Mouse (Mus musculus) CH12.LX (cell line): ENCODE data around the gene Adam12. TPM values are rescaled to one million over a fixed set of nuclear protein-coding genes. Genes with fewer than 3 reads are reported as not detected.

Source experiments
- DNase-seq: peaks from one replicate; pipeline ENCODE4 v3.0.0-alpha.2; 2013; ENCODE audit errors: extremely low read depth
- H3K27ac ChIP-seq: 2 replicates; pipeline ENCODE4 v1.5.1; 2012; ENCODE audit warnings: low read depth, mild to moderate bottlenecking, control low read depth, moderate library complexity; ENCODE audit not compliant: insufficient read depth
- H3K27me3 ChIP-seq: replicated peaks from 2 replicates; pipeline ENCODE3; 2012; ENCODE audit warnings: inconsistent platforms
- H3K36me3 ChIP-seq, 2 experiments: replicated peaks in 1 of 2; 2 replicates each; pipeline versions ENCODE3 to v1.6.1; 2012; ENCODE audit warnings: inconsistent platforms in 1 of 2, low read length in 1 of 2, mild to moderate bottlenecking in 1 of 2, mixed read lengths in 1 of 2, moderate library complexity in 1 of 2; ENCODE audit not compliant: control insufficient read depth in 1 of 2, insufficient read depth in 1 of 2
- H3K4me1 ChIP-seq, 2 experiments: 2 replicates each; pipeline ENCODE4 v1.6.1; 2012; ENCODE audit warnings: inconsistent platforms in 1 of 2, moderate library complexity in 1 of 2; ENCODE audit not compliant: insufficient read depth in 2 of 2, control insufficient read depth in 1 of 2
- H3K4me2 ChIP-seq: 2 replicates; pipeline ENCODE4 v1.6.1; 2012; ENCODE audit warnings: low read depth, mild to moderate bottlenecking, control low read depth; ENCODE audit not compliant: poor library complexity, insufficient read depth, severe bottlenecking
- H3K4me3 ChIP-seq, 3 experiments: fragments of 150-350 bp in 1 of 3; sonication (generic) in 1 of 3; replicated peaks in 1 of 3; 2 replicates each; pipeline versions ENCODE3 to v1.5.1; 2011 to 2012; ENCODE audit warnings: low read depth in 2 of 3, low read length in 2 of 3, mild to moderate bottlenecking in 2 of 3, moderate library complexity in 2 of 3, control low read depth in 1 of 3, improper control_type of control experiment in 1 of 3, inconsistent platforms in 1 of 3, mixed read lengths in 1 of 3; ENCODE audit not compliant: poor library complexity in 1 of 3
- H3K79me2 ChIP-seq: replicated peaks from 2 replicates; pipeline ENCODE4 v1.6.1; 2012; ENCODE audit warnings: mild to moderate bottlenecking, moderate library complexity; ENCODE audit not compliant: control insufficient read depth, poor library complexity, insufficient read depth, severe bottlenecking; ENCODE audit errors: extremely low read depth
- H3K9ac ChIP-seq: 2 replicates; pipeline ENCODE4 v1.6.1; 2012; ENCODE audit warnings: low read depth, mild to moderate bottlenecking, control low read depth, moderate library complexity; ENCODE audit not compliant: insufficient read depth
- H3K9me3 ChIP-seq: replicated peaks from 2 replicates; pipeline ENCODE3; 2012; ENCODE audit warnings: low read length, inconsistent platforms, mixed read lengths
- BHLHE40 ChIP-seq: IDR thresholded peaks from 2 replicates; pipeline ENCODE4 v1.6.1; 2011; ENCODE audit warnings: mild to moderate bottlenecking, low read depth, low read length, improper control_type of control experiment
- CHD1 ChIP-seq: IDR thresholded peaks from 2 replicates; pipeline ENCODE4 v1.6.1; 2012; ENCODE audit warnings: low read depth, low read length, improper control_type of control experiment, inconsistent platforms
- CTCF ChIP-seq, 2 experiments: IDR thresholded peaks in 1 of 2; conservative IDR thresholded peaks in 1 of 2; 2 replicates each; pipeline ENCODE4 v1.5.1; 2011 to 2012; ENCODE audit warnings: low read depth in 2 of 2, low read length in 2 of 2, improper control_type of control experiment in 1 of 2, inconsistent platforms in 1 of 2, mild to moderate bottlenecking in 1 of 2, moderate library complexity in 1 of 2
- E2F4 ChIP-seq: IDR thresholded peaks from 2 replicates; pipeline ENCODE4 v1.6.1; 2011; ENCODE audit warnings: low read depth, low read length, improper control_type of control experiment; ENCODE audit not compliant: insufficient replicate concordance
- ELF1 ChIP-seq: IDR thresholded peaks from 2 replicates; pipeline ENCODE4 v1.6.1; 2014; ENCODE audit warnings: low read depth, mild to moderate bottlenecking, inconsistent platforms, low read length, improper control_type of control experiment
- EP300 ChIP-seq: IDR thresholded peaks from 2 replicates; pipeline ENCODE4 v1.6.1; 2011; ENCODE audit warnings: low read length, improper control_type of control experiment
- ETS1 ChIP-seq: conservative IDR thresholded peaks from 2 replicates; pipeline ENCODE4 v1.6.1; 2012; ENCODE audit warnings: low read depth, mild to moderate bottlenecking, inconsistent platforms, low read length, improper control_type of control experiment, moderate library complexity
- GABPA ChIP-seq: IDR thresholded peaks from 2 replicates; pipeline ENCODE4 v1.6.1; 2012; ENCODE audit warnings: low read depth, low read length, improper control_type of control experiment, inconsistent platforms; ENCODE audit not compliant: insufficient replicate concordance
- HCFC1 ChIP-seq: IDR thresholded peaks from 2 replicates; pipeline ENCODE4 v1.6.1; 2012; ENCODE audit warnings: low read depth, mild to moderate bottlenecking, inconsistent platforms, low read length, improper control_type of control experiment
- IRF4 ChIP-seq: IDR thresholded peaks from 2 replicates; pipeline ENCODE4 v1.6.1; 2014; ENCODE audit warnings: low read depth, mild to moderate bottlenecking, inconsistent platforms, low read length, improper control_type of control experiment
- JUND ChIP-seq: conservative IDR thresholded peaks from 2 replicates; pipeline ENCODE4 v1.6.1; 2011; ENCODE audit warnings: low read depth, low read length, improper control_type of control experiment
- MAFK ChIP-seq: IDR thresholded peaks from 2 replicates; pipeline ENCODE4 v1.6.1; 2011; ENCODE audit warnings: low read length, improper control_type of control experiment; ENCODE audit not compliant: insufficient replicate concordance
- MAX ChIP-seq: IDR thresholded peaks from 2 replicates; pipeline ENCODE4 v1.6.1; 2011; ENCODE audit warnings: low read length, improper control_type of control experiment
- MAZ ChIP-seq: IDR thresholded peaks from 2 replicates; pipeline ENCODE4 v1.6.1; 2012; ENCODE audit warnings: low read depth, mild to moderate bottlenecking, inconsistent platforms, low read length, improper control_type of control experiment, moderate library complexity
- MYC ChIP-seq: IDR thresholded peaks from 2 replicates; pipeline ENCODE4 v1.6.1; 2011; ENCODE audit warnings: low read depth, mild to moderate bottlenecking, improper control_type of control experiment, low read length
- NRF1 ChIP-seq: IDR thresholded peaks from 2 replicates; pipeline ENCODE4 v1.6.1; 2014; ENCODE audit warnings: low read depth, mild to moderate bottlenecking, inconsistent platforms, low read length, improper control_type of control experiment, moderate library complexity
- PAX5 ChIP-seq: IDR thresholded peaks from 2 replicates; pipeline ENCODE4 v1.6.1; 2012; ENCODE audit warnings: low read length, inconsistent platforms, mixed read lengths
- POLR2A ChIP-seq: IDR thresholded peaks from 2 replicates; pipeline ENCODE4 v1.6.1; 2011; ENCODE audit warnings: low read depth, mild to moderate bottlenecking, improper control_type of control experiment, low read length
- POLR2AphosphoS2 ChIP-seq: IDR thresholded peaks from 2 replicates; pipeline ENCODE4 v1.6.1; 2011; ENCODE audit warnings: low read depth, low read length, improper control_type of control experiment
- RCOR1 ChIP-seq: conservative IDR thresholded peaks from 2 replicates; pipeline ENCODE4 v1.6.1; 2012; ENCODE audit warnings: low read depth, mild to moderate bottlenecking, inconsistent platforms, low read length, improper control_type of control experiment
- USF1 ChIP-seq: IDR thresholded peaks from 2 replicates; pipeline ENCODE4 v1.6.1; 2014; ENCODE audit warnings: low read depth, mild to moderate bottlenecking, inconsistent platforms, low read length, improper control_type of control experiment
- USF2 ChIP-seq: conservative IDR thresholded peaks from 2 replicates; pipeline ENCODE4 v1.6.1; 2011; ENCODE audit warnings: low read depth, low read length, improper control_type of control experiment
- ZC3H11A ChIP-seq: IDR thresholded peaks from 2 replicates; pipeline ENCODE4 v1.6.1; 2012; ENCODE audit warnings: low read depth, mild to moderate bottlenecking, inconsistent platforms, low read length, improper control_type of control experiment
- ZMIZ1 ChIP-seq: IDR thresholded peaks from 2 replicates; pipeline ENCODE4 v1.6.1; 2012; ENCODE audit warnings: low read depth, mild to moderate bottlenecking, inconsistent platforms, low read length, improper control_type of control experiment
- ZNF384 ChIP-seq: IDR thresholded peaks from 2 replicates; pipeline ENCODE4 v1.6.1; 2012; ENCODE audit warnings: low read depth, low read length, improper control_type of control experiment, inconsistent platforms
- dilution Hi-C: fragments of 300-500 bp; cut with MboI; formaldehyde crosslinking; loops from 2 replicates; pipeline ENCODE4 v1.14.3; 2020; ENCODE audit warnings: low sequenced_read_pairs; ENCODE audit not compliant: extremely low pct_unique_long_range_greater_than_20kb, extremely low pct_ligation_motif_present
- in situ Hi-C: fragments of 300-500 bp; cut with MboI; formaldehyde crosslinking; loops from 3 replicates; pipeline ENCODE4 v1.14.3; 2019; ENCODE audit warnings: low sequenced_read_pairs, low pct_ligation_motif_present, low pct_unique_long_range_greater_than_20kb, mixed read lengths
- polyA plus RNA-seq: library from polyadenylated mRNA; unstranded; fragments of >175 nt; gene quantifications from 2 replicates; pipeline ENCODE4 v1.2.1, GENCODE M21; 2012; ENCODE audit warnings: low read depth; ENCODE audit not compliant: insufficient read length
- total RNA-seq, 2 experiments: library from RNA; depleted of rRNA; stranded (reverse); fragments of 300-350 nt in 1 of 2; fragments of >200 nt in 1 of 2; gene quantifications; 2 replicates each; pipeline ENCODE4 v1.2.3; 2012 to 2014

Adam12 gene
- total and polyA plus RNA-seq, 3 experiments = not detected

DNA sequence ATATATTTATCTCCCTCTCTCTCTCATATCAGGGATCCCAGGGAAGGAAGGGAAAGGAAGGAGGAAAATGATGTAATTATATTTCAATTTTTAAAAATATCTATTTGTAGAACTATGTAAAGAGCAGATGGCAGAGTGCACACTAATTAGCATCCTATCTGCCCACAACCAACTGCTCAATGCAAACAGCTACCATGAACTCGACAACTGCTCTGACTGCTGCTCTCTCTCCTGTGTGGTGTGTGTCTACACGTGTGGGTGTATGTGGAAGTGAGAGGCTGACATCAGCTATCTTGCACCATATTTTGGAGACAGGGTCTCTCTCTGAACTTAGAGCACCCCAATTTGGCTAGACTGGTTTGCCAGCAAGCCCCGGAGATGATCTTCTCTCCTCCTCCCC lies 320.1 kb downstream of the Adam12 start:
- no peak overlapping the region for H3K4me2 ChIP-seq
- no peak for DNase-seq
- H3K4me3 ChIP-seq = no peak overlapping the region
- dilution Hi-C loops (no loop called here), in situ Hi-C loops (no loop called here)
- no peak for TF ChIP-seq E2F4
- TF ChIP-seq MAZ = no peak
- no peak for TF ChIP-seq ZNF384
- TF ChIP-seq MAX = no peak
- TF ChIP-seq ELF1 = no peak
- no peak for TF ChIP-seq CHD1
- no peak for TF ChIP-seq ZC3H11A
- no peak for TF ChIP-seq ETS1
- no peak for TF ChIP-seq POLR2AphosphoS2
- TF ChIP-seq NRF1 = no peak
- TF ChIP-seq USF1 = no peak
- no peak for TF ChIP-seq MYC
- no peak for TF ChIP-seq MAFK
- no peak for TF ChIP-seq BHLHE40
- no peak for TF ChIP-seq IRF4
- no peak for TF ChIP-seq EP300
- TF ChIP-seq HCFC1 = no peak
- TF ChIP-seq POLR2A = no peak
- no peak for TF ChIP-seq JUND
- TF ChIP-seq PAX5 = no peak
- H3K27me3 ChIP-seq = peaks cover 5% of the 10 kb centered on the region
- no peaks in the 10 kb centered on the region for H3K36me3 ChIP-seq
- H3K79me2 ChIP-seq = no peaks in the 10 kb centered on the region
- peaks cover 51% of the 10 kb centered on the region for H3K9me3 ChIP-seq
- H3K9ac ChIP-seq = no peak overlapping the region
- no peaks in the 10 kb centered on the region for H3K4me1 ChIP-seq
- no peak overlapping the region for H3K27ac ChIP-seq

DNA sequence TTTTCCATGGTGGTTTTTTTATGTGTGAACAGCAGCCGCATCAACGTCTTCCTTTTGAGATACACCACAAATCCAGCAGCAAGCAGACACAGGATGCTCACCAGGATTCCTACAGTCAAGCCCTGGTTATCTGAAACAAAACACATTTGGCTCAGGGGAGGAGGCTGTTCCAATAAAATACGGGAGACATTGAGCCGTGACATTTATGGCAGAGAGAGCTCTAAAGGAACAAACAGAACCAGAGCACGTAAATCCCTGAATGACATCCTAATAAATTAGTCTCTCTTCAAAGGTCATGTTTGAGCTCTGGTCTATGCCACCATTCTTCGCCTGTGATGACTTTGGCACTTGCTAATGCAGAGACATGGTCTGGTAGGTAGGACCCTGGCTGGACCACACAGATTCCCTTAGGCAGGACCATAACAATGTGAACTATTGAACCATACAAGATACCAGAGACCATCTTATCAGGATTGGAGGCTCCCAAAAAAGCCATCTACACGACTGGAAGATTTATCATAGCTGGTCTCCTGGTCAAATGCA lies 322.0 kb downstream of the Adam12 start:
- Histone ChIP-seq H3K79me2 (no peaks in the 10 kb centered on the region), H3K4me2 (no peak overlapping the region), H3K27me3 (peaks cover 3% of the 10 kb centered on the region), H3K9me3 (peaks cover 43% of the 10 kb centered on the region), H3K9ac (no peak overlapping the region), H3K27ac (no peak overlapping the region), H3K36me3 (no peaks in the 10 kb centered on the region), H3K4me3 (no peak overlapping the region), H3K4me1 (no peaks in the 10 kb centered on the region)
- in situ Hi-C loops = no loop called here
- TF ChIP-seq MYC (no peak), ZMIZ1 (no peak), POLR2A (no peak), NRF1 (no peak), USF1 (no peak), USF2 (no peak), ZNF384 (no peak), GABPA (no peak), CTCF (conservative IDR thresholded peaks at IDR 0.05 in 1 of 2, IDR thresholded peaks at IDR 0.05 in 1 of 2; ENCODE audit: low read depth in 2 of 2, low read length in 2 of 2) (no peak), RCOR1 (no peak)
- dilution Hi-C loops = no loop called here
- DNase-seq = no peak
